Mouse (Mus musculus): ENCODE measurements around the gene Eef2.

- TF ChIP-seq CTCF (IDR thresholded peaks at IDR 0.05; ENCODE audit: borderline replicate concordance, extremely low read depth, insufficient read depth, insufficient read length): no peak
- no peak for TF ChIP-seq POLR2A (IDR thresholded peaks at IDR 0.05; ENCODE audit: borderline replicate concordance, extremely low read depth, insufficient read depth, insufficient read length, poor library complexity, severe bottlenecking)
These were observed 42.2 kb upstream of the Eef2 start for GRCm38 (mm10) chr10:81134181-81134587.

Measured in brain, embryonic 14.5 days (tissue).